Mouse (Mus musculus): ENCODE measurements around the gene Acsbg1. TPM values are rescaled to one million over a fixed set of nuclear protein-coding genes. Genes with fewer than 3 reads are reported as not detected.

Acsbg1 gene
- total and polyA plus RNA-seq, 3 experiments: 0.30 to 0.70 (median 0.31) TPM

DNA sequence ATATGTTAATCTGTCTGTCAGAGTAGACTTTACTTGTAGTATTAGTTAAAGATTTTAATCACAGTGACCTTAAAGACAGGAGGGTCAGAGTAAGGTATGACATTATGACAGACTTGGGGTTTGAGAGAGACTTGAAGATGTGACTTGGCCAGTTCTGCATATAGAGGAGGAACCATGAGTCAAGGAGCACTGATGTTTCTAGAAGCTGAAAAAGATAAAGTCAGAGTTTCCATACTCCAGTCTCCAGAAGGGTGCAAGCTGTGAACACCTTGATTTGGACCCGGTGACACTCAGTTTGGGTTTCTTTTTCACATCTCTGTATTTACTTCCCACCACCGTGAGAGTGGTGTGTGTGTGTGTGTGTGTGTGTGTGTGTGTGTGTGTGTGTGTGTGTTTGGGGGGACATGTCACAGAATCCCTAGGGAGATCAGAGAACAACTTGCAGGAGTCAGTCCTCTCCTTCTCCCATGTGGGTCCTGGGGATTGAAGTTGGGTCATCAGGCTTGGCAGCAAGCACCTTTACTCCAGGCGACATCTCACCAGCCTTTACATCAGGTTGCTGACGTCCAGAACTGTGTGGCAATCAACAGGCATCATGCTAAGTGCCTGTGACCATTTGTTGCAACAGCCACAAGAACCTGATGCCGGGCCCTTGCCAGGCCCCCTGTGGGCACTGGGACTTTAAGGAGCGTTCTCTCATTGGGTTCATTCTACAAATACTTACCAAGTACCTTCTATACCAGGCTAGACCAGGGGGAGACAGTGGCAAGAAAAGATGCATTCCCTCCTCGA is 22.3 kb upstream of the Acsbg1 start:
- H3K36me3 ChIP-seq (ENCODE audit: control insufficient read depth, insufficient read depth, low read length): no peaks in the 10 kb centered on the region
- no peak overlapping the region for H3K4me3 ChIP-seq
- H3K27me3 ChIP-seq (ENCODE audit: control insufficient read depth, insufficient read depth, low read length): no peaks in the 10 kb centered on the region
- H3K79me2 ChIP-seq (replicated peaks; ENCODE audit: control insufficient read depth, insufficient read depth, low read length): no peaks in the 10 kb centered on the region
- no peak overlapping the region for H3K9ac ChIP-seq (ENCODE audit: low read depth, low read length)
- no peak for TF ChIP-seq EP300 (IDR thresholded peaks at IDR 0.05; ENCODE audit: insufficient read depth, low read depth, low read length)
- TF ChIP-seq CTCF (IDR thresholded peaks at IDR 0.05): no peak
- no peak for TF ChIP-seq POLR2A (IDR thresholded peaks at IDR 0.05; ENCODE audit: insufficient read depth, low read depth, low read length)
- intact Hi-C loops (cut with DNase I): no loop called here
- WGBS: 66% methylated on average over 7 of the region's 7 CpGs
- no peaks in the 10 kb centered on the region for H3K4me1 ChIP-seq (ENCODE audit: control insufficient read depth, insufficient read depth, low read length)
- no peak overlapping the region for H3K27ac ChIP-seq
- DNase-seq: no peak

GRCm38 (mm10) chr9:54682846-54683245 is 21.2 kb upstream of the Acsbg1 start:
- H3K27ac ChIP-seq: no peak overlapping the region
- intact Hi-C loops (cut with DNase I): no loop called here
- H3K27me3 ChIP-seq (ENCODE audit: control insufficient read depth, insufficient read depth, low read length): no peaks in the 10 kb centered on the region
- WGBS: 34% methylated on average over 2 of the region's 4 CpGs
- DNase-seq: no peak
- H3K79me2 ChIP-seq (replicated peaks; ENCODE audit: control insufficient read depth, insufficient read depth, low read length): no peaks in the 10 kb centered on the region
- TF ChIP-seq CTCF (IDR thresholded peaks at IDR 0.05) (no peak), EP300 (IDR thresholded peaks at IDR 0.05; ENCODE audit: insufficient read depth, low read depth, low read length) (no peak), POLR2A (IDR thresholded peaks at IDR 0.05; ENCODE audit: insufficient read depth, low read depth, low read length) (no peak)
- no peaks in the 10 kb centered on the region for H3K4me1 ChIP-seq (ENCODE audit: control insufficient read depth, insufficient read depth, low read length)
- H3K36me3 ChIP-seq (ENCODE audit: control insufficient read depth, insufficient read depth, low read length): no peaks in the 10 kb centered on the region
- H3K4me3 ChIP-seq: no peak overlapping the region
- no peak overlapping the region for H3K9ac ChIP-seq (ENCODE audit: low read depth, low read length)

DNA sequence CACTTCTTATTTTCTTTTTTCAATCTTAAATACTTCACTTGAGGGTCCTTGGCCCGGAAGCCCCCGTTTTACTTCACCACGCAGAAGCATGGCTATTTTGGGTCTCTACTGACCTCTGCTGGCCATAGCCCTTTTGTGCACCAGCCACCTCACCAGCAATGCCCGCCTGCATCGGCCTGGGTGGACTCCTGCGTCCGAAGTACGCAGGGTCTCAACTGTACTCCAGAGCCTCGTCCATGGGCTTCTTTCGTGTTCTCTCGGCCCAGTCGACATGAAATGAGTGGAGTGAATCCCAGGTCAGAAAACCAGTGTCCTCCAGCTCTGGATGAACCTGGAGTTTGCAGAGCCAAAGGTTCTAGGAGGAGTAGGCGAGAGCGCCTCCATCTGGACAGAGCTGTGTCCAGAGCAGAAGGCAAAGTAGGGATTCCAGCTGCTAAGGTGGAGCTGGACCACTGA is 14.9 kb upstream of the Acsbg1 start:
- H3K4me1 ChIP-seq (ENCODE audit: control insufficient read depth, insufficient read depth, low read length): no peaks in the 10 kb centered on the region
- H3K27ac ChIP-seq: no peak overlapping the region
- no peak overlapping the region for H3K9ac ChIP-seq (ENCODE audit: low read depth, low read length)
- no peaks in the 10 kb centered on the region for H3K36me3 ChIP-seq (ENCODE audit: control insufficient read depth, insufficient read depth, low read length)
- intact Hi-C loops (cut with DNase I): loop anchor here (1.0 to 10.0 kb wide), 3 partner anchors 62 to 242 kb away; partner anchors contain the start of gene Cib2
- 3% methylated on average over 14 of the region's 14 CpGs for WGBS
- H3K4me3 ChIP-seq: peak overlapping the region; percentile 38
- TF ChIP-seq POLR2A (IDR thresholded peaks at IDR 0.05; ENCODE audit: insufficient read depth, low read depth, low read length): no peak
- TF ChIP-seq CTCF (IDR thresholded peaks at IDR 0.05): peak; percentile 77
- 0 out of 2 replicates have a peak, but pooled peaks have one; percentile 20 for TF ChIP-seq EP300 (IDR thresholded peaks at IDR 0.05; ENCODE audit: insufficient read depth, low read depth, low read length)
- DNase-seq: peak; percentile 57 to 75
- H3K79me2 ChIP-seq (replicated peaks; ENCODE audit: control insufficient read depth, insufficient read depth, low read length): no peaks in the 10 kb centered on the region
- H3K27me3 ChIP-seq (ENCODE audit: control insufficient read depth, insufficient read depth, low read length): no peaks in the 10 kb centered on the region; the same call in 1 of the 2 replicates

DNA sequence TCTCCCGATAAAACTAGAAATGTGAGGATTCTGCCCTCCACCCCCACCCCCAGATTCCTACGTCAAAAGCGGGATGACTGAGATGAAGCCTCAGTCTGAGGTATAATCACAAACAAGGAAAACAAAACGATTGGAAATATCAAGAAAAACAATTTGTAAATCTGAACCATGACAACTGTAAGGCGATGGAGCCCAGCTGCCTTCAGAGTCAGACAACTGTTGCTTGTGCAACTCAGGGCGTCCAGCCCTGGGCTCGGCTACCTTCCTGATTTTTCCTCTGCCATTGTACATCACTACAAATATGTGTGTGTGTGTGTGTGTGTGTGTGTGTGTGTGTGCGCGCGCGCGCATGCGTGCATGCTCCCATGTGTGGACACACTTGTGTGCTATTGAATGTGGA is 12.2 kb upstream of the Acsbg1 start:
- Histone ChIP-seq H3K27me3 (ENCODE audit: control insufficient read depth, insufficient read depth, low read length) (no peaks in the 10 kb centered on the region; the same call in 1 of the 2 replicates), H3K79me2 (replicated peaks; ENCODE audit: control insufficient read depth, insufficient read depth, low read length) (no peaks in the 10 kb centered on the region), H3K9ac (ENCODE audit: low read depth, low read length) (no peak overlapping the region), H3K4me3 (no peak overlapping the region), H3K4me1 (ENCODE audit: control insufficient read depth, insufficient read depth, low read length) (no peaks in the 10 kb centered on the region), H3K36me3 (ENCODE audit: control insufficient read depth, insufficient read depth, low read length) (no peaks in the 10 kb centered on the region), H3K27ac (no peak overlapping the region)
- 81% methylated on average over 13 of the region's 13 CpGs for WGBS
- intact Hi-C loops (cut with DNase I): loop anchor here (10.0 kb wide), 1 partner anchor 239 kb away; no protein-coding TSS in a partner anchor
- TF ChIP-seq POLR2A (IDR thresholded peaks at IDR 0.05; ENCODE audit: insufficient read depth, low read depth, low read length) (no peak), EP300 (IDR thresholded peaks at IDR 0.05; ENCODE audit: insufficient read depth, low read depth, low read length) (no peak), CTCF (IDR thresholded peaks at IDR 0.05) (no peak)
- no peak for DNase-seq

DNA sequence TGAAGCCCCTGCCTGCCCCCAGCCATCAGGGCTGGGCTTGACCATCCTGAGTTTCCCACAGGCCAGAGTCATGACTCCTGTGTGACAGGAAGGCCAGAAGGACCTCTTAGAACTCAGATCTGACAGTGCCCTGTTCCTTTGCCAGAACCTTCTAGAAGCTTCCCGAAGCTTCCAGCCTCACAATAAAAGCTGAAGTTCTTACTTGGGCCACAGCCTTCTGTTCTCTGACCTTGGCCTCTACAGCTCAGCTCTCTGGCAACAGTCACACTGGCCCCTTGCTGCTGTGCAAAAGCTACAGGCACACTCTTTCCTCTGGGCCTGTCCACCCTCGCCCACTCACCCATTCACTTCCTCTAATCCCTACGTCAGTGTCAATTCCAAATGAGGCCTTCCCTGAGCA is 10.3 kb upstream of the Acsbg1 start:
- no peak overlapping the region for H3K27ac ChIP-seq
- H3K9ac ChIP-seq (ENCODE audit: low read depth, low read length): no peak overlapping the region
- no peaks in the 10 kb centered on the region for H3K79me2 ChIP-seq (replicated peaks; ENCODE audit: control insufficient read depth, insufficient read depth, low read length)
- H3K4me1 ChIP-seq (ENCODE audit: control insufficient read depth, insufficient read depth, low read length): no peaks in the 10 kb centered on the region
- DNase-seq: no peak
- no peaks in the 10 kb centered on the region for H3K36me3 ChIP-seq (ENCODE audit: control insufficient read depth, insufficient read depth, low read length)
- TF ChIP-seq POLR2A (IDR thresholded peaks at IDR 0.05; ENCODE audit: insufficient read depth, low read depth, low read length): no peak
- 68% methylated on average over 3 of the region's 3 CpGs for WGBS
- H3K27me3 ChIP-seq (ENCODE audit: control insufficient read depth, insufficient read depth, low read length): no peaks in the 10 kb centered on the region
- intact Hi-C loops (cut with DNase I): loop anchor here (10.0 kb wide), 1 partner anchor 237 kb away; no protein-coding TSS in a partner anchor
- no peak overlapping the region for H3K4me3 ChIP-seq

- H3K4me1 ChIP-seq (ENCODE audit: control insufficient read depth, insufficient read depth, low read length): no peaks in the 10 kb centered on the region
- intact Hi-C loops (cut with DNase I): no loop called here
- no peaks in the 10 kb centered on the region for H3K79me2 ChIP-seq (replicated peaks; ENCODE audit: control insufficient read depth, insufficient read depth, low read length)
- TF ChIP-seq CTCF (IDR thresholded peaks at IDR 0.05) (no peak), POLR2A (IDR thresholded peaks at IDR 0.05; ENCODE audit: insufficient read depth, low read depth, low read length) (no peak), EP300 (IDR thresholded peaks at IDR 0.05; ENCODE audit: insufficient read depth, low read depth, low read length) (no peak)
- no peak overlapping the region for H3K9ac ChIP-seq (ENCODE audit: low read depth, low read length)
- DNase-seq: no peak
- no peaks in the 10 kb centered on the region for H3K27me3 ChIP-seq (ENCODE audit: control insufficient read depth, insufficient read depth, low read length)
- H3K36me3 ChIP-seq (ENCODE audit: control insufficient read depth, insufficient read depth, low read length): no peaks in the 10 kb centered on the region
- 70% methylated on average over 4 of the region's 4 CpGs for WGBS
- no peak overlapping the region for H3K4me3 ChIP-seq
- no peak overlapping the region for H3K27ac ChIP-seq
These were observed 6.8 kb upstream of the Acsbg1 start for GRCm38 (mm10) chr9:54668455-54668854.

All from heart, adult 2 months (tissue).